Mouse (Mus musculus) Patski (cell line): ENCODE results near the gene Rundc1. TPM values are rescaled to one million over a fixed set of nuclear protein-coding genes. Genes with fewer than 3 reads are reported as not detected.
"Not testable (repeated sequence)": the region's sequence is repeated elsewhere in the genome, so short reads cannot be mapped to it uniquely, and the experiment has no call there.

Experiments
- ATAC-seq: fragments of 100-300 bp; one replicate; pipeline ENCODE4 v1.8.0; 2021
- CTCF ChIA-PET: fragments of 350-600 bp; sonication (Branson Sonifier 250); formaldehyde crosslinking; loops from one replicate; lab custom pipeline; 2022; ENCODE audit warnings: inconsistent platforms; lab: Charles Lee
- POLR2A ChIA-PET: fragments of 350-600 bp; sonication (Branson Sonifier 250); formaldehyde crosslinking; loops from one replicate; lab custom pipeline; 2022; ENCODE audit warnings: antibody characterized with exemption, inconsistent platforms; lab: Charles Lee
- DNase-seq: peaks from one replicate; pipeline ENCODE4 v3.0.0-alpha.2; 2011; ENCODE audit warnings: low read depth, low spot score
- H3K27me3 ChIP-seq: fragments of 371-371 bp; one replicate; pipeline ENCODE4 v1.5.1; 2021
- CTCF ChIP-seq: fragments of 100-300 bp; IDR thresholded peaks from one replicate; pipeline ENCODE4 v1.5.1; 2021
- in situ Hi-C: fragments of 300-500 bp; cut with MboI; formaldehyde crosslinking; loops from 3 replicates; pipeline ENCODE4 v1.11.1; 2018; ENCODE audit warnings: low pct_unique_long_range_greater_than_20kb, mixed read lengths
- polyA plus RNA-seq: library from polyadenylated mRNA; unstranded; gene quantifications from one replicate; pipeline ENCODE4 v1.2.3, GENCODE M21; 2021

The Rundc1 gene
- polyA plus RNA-seq, 1 experiment from 2014 or later, result 26.1 TPM

- in situ Hi-C loops, result no loop called here
- TF ChIP-seq CTCF, result no peak
- DNase-seq (no peak), ATAC-seq (no peak)
- no peaks in the 10 kb centered on the region for H3K27me3 ChIP-seq
- ChIA-PET POLR2A (interaction anchor here (0.6 kb wide), 1 partner anchor 81 kb away, joined by 3 read pairs; no protein-coding TSS in a partner anchor), CTCF (no interaction called here)
Observed at GRCm38 (mm10) chr11:101471926-101472325, 47.0 kb downstream of the Rundc1 start.

GRCm38 (mm10) chr11:101472336-101472735, 47.5 kb downstream of the Rundc1 start:
- in situ Hi-C loops, result no loop called here
- POLR2A ChIA-PET, result interaction anchor here (0.6 kb wide), 1 partner anchor 82 kb away, joined by 3 read pairs; no protein-coding TSS in a partner anchor
- ATAC-seq (no peak), DNase-seq (no peak)
- no peaks in the 10 kb centered on the region for H3K27me3 ChIP-seq
- CTCF ChIA-PET, result no interaction called here
- no peak for TF ChIP-seq CTCF

DNA sequence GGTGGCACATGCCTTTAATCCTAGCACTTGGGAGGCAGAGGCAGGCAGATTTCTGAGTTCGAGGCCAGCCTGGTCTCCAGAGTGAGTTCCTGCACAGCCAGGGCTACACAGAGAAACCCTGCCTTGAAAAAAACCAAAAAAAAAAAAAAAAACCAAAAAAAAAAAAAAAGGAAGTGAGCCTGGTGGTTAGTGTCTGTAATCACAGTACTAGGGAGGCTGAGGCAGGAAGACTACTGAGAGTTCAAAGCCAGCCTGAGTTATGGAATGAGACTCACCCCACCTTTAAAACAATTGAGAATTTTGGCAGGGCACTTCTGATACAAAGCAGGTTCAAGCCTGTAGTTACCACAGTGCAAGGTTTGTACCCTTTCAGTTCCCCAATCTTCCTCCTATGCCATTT, 48.8 kb downstream of the Rundc1 start:
- CTCF ChIA-PET, DNase-seq, in situ Hi-C loops, ATAC-seq, H3K27me3 ChIP-seq: not testable (repeated sequence)
- POLR2A ChIA-PET, result interaction anchor here (0.7 kb wide), 1 partner anchor 43 kb away, joined by 3 read pairs; no protein-coding TSS in a partner anchor

GRCm38 (mm10) chr11:101474298-101474697, 49.4 kb downstream of the Rundc1 start:
- H3K27me3 ChIP-seq, result no peaks in the 10 kb centered on the region
- ChIA-PET CTCF (no interaction called here), POLR2A (no interaction called here)
- no peak for DNase-seq
- no peak for ATAC-seq
- in situ Hi-C loops, result no loop called here
- TF ChIP-seq CTCF, result no peak

GRCm38 (mm10) chr11:101476361-101476760, 51.5 kb downstream of the Rundc1 start:
- in situ Hi-C loops, CTCF ChIA-PET, H3K27me3 ChIP-seq, DNase-seq, POLR2A ChIA-PET, ATAC-seq: not testable (repeated sequence)

GRCm38 (mm10) chr11:101477194-101477551, 52.3 kb downstream of the Rundc1 start:
- in situ Hi-C loops, result no loop called here
- ChIA-PET CTCF (no interaction called here), POLR2A (interaction anchor here (1.4 kb wide), 1 partner anchor 8 kb away, joined by 4 read pairs; no protein-coding TSS in a partner anchor)
- no peaks in the 10 kb centered on the region for H3K27me3 ChIP-seq
- DNase-seq (no peak), ATAC-seq (no peak)
- no peak for TF ChIP-seq CTCF

DNA sequence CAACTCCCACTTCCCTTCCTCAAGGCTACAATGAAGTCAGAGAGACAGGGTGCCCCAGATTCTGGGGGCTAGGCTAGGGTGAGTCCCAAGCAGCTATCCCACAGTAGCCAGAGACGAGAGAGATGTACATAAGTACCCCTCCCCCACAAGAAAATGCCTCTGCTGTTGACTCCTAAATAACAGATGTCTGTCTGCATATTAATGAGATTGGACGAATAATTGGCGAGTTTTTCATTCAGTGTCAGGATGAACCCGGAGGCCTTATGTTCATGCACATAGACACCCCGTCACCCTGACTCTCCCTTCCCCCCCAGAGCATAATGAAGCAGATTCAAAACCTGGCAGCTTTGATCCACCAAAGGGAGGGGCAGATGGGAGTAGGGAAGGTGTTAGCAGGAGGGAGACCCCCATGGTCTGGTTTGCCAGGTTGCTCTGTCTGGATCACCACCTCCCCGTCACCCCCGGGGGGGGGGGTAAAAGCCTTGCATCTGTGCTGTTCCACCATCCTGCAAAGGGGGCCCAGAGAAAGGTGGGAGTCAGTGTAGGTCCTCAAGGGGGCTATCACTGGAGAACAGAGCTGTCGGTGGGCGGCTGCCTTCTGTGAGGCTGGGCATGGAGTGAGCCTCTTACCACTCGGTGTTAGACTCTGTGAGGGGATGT, 52.8 kb downstream of the Rundc1 start:
- H3K27me3 ChIP-seq, result no peaks in the 10 kb centered on the region
- POLR2A ChIA-PET, result interaction anchor here (1.4 kb wide), 1 partner anchor 9 kb away, joined by 4 read pairs; no protein-coding TSS in a partner anchor
- ATAC-seq (no peak), DNase-seq (no peak)
- CTCF ChIA-PET, result no interaction called here
- in situ Hi-C loops, result no loop called here
- no peak for TF ChIP-seq CTCF

- in situ Hi-C loops, result no loop called here
- DNase-seq (no peak), ATAC-seq (no peak)
- no peak for TF ChIP-seq CTCF
- ChIA-PET POLR2A (interaction anchor here (0.9 kb wide), 1 partner anchor 10 kb away, joined by 3 read pairs; no protein-coding TSS in a partner anchor), CTCF (no interaction called here)
- no peaks in the 10 kb centered on the region for H3K27me3 ChIP-seq
Observed at GRCm38 (mm10) chr11:101479171-101479635, 54.3 kb downstream of the Rundc1 start.

DNA sequence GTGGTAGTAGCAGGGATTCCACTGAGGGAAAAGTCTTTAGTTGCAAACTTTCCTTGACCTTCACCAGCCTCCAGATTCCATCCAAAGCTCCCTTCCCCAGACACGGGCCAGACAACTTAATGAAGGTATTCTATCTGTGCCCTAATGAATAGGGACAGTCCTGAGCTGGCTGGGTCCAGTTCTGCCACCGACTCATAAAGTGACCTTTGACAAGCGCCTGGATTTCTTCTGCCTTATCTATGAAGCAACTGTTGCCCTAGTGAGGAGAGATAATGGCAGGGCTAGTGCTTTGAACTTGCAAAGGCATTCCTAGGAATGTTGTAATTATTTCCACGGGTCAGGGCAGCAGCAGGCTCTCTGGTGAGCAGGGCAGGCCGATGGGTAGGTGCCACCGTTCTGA, 56.0 kb downstream of the Rundc1 start:
- ChIA-PET CTCF (no interaction called here), POLR2A (no interaction called here)
- TF ChIP-seq CTCF, result no peak
- no peak for DNase-seq
- no peak for ATAC-seq
- in situ Hi-C loops, result no loop called here
- no peaks in the 10 kb centered on the region for H3K27me3 ChIP-seq

- TF ChIP-seq CTCF, result no peak
- in situ Hi-C loops, result no loop called here
- no peak for ATAC-seq
- CTCF ChIA-PET, result no interaction called here
- no peak for DNase-seq
- POLR2A ChIA-PET, result interaction anchor here (0.6 to 0.8 kb wide), 2 partner anchors 14 to 20 kb away, joined by 3 to 4 read pairs; no protein-coding TSS in a partner anchor
- no peaks in the 10 kb centered on the region for H3K27me3 ChIP-seq
Observed at GRCm38 (mm10) chr11:101483804-101484203, 58.9 kb downstream of the Rundc1 start.

DNA sequence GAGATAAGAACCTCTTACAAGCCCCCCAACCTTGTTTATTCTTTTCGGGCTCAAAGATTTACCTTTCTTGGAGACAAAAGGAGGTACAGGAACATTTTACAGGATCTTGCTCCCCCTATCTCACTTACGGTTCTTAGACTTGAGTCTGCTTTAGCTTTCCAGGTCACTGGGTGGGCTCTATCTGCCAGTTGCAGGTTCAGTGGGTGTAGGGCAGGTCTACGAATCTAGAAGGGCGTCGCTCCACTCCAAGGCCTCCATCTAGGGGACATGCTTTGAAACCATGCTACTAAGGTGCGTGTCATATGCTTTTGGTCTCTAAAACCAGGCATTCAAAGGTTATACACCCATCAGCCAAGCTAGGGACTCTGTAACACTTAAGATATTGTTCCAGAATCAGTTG, 59.4 kb downstream of the Rundc1 start:
- POLR2A ChIA-PET, result interaction anchor here (0.8 kb wide), 1 partner anchor 14 kb away, joined by 3 read pairs; no protein-coding TSS in a partner anchor
- DNase-seq (no peak), ATAC-seq (no peak)
- in situ Hi-C loops, result no loop called here
- H3K27me3 ChIP-seq, result no peaks in the 10 kb centered on the region
- TF ChIP-seq CTCF, result no peak
- CTCF ChIA-PET, result interaction anchor here (1.2 kb wide), 1 partner anchor 22 kb away, joined by 5 read pairs; no protein-coding TSS in a partner anchor
